Comparison of ENCODE assay signal across 10 mouse cellular contexts in genomic region chr2:152082456-152083285, GRCm38 (mm10). TPM values are rescaled to one million over a fixed set of nuclear protein-coding genes. Genes with fewer than 3 reads are reported as not detected.
DNase-seq lines count a peak whose midpoint lies in the region; ATAC-seq and TF ChIP-seq lines count a peak whose summit lies in the region.
"Had no signal": no experiment of that assay in that cellular context is flagged by ENCODE, and none has a peak within 500 bp of the region (broad histone marks: within the 10 kb centered on the region; RNA-seq: fewer than 3 reads in every experiment).

No protein-coding gene starts in this region.

- no peak for DNase-seq in left cerebral cortex, adult 2 months (ENCODE audit: extremely low spot score in 1 of 2, low spot score in 2 of 2)
- DNase-seq in left cerebral cortex, adult 18-20 months (ENCODE audit: low spot score in 2 of 2), result no peak
- DNase-seq in thymus, postnatal 25 days, result no peak
- no peak for DNase-seq in kidney, adult 18-20 months

- H3K4me2 ChIP-seq in embryonic facial prominence, embryonic 15.5 days (replicated peaks), result peak overlapping the region; percentile 70
- H3K4me2 ChIP-seq in hindbrain, embryonic 16.5 days (ENCODE audit: low read length), result peak overlapping the region; percentile 66
- H3K4me2 ChIP-seq in neural tube, embryonic 12.5 days (replicated peaks), result peak overlapping the region; percentile 78

- H3K9me3 ChIP-seq in embryonic facial prominence, embryonic 15.5 days (replicated peaks), result no peaks in the 10 kb centered on the region
- H3K9me3 ChIP-seq in hindbrain, embryonic 16.5 days (ENCODE audit: control insufficient read depth, low read length), result no peaks in the 10 kb centered on the region
- H3K9me3 ChIP-seq in neural tube, embryonic 12.5 days, result no peaks in the 10 kb centered on the region

- peak overlapping the region; percentile 90 for H3K27ac ChIP-seq in left cerebral cortex, adult 2 months
- H3K27ac ChIP-seq in embryonic facial prominence, embryonic 15.5 days (replicated peaks), result no peak overlapping the region
- peak overlapping the region; percentile 93 for H3K27ac ChIP-seq in hindbrain, embryonic 16.5 days (ENCODE audit: low read depth, low read length)
- peak overlapping the region; percentile 97 for H3K27ac ChIP-seq in neural tube, embryonic 12.5 days

- H3K27me3 ChIP-seq in embryonic facial prominence, embryonic 15.5 days, result peaks cover 66% of the 10 kb centered on the region
- no peaks in the 10 kb centered on the region for H3K27me3 ChIP-seq in hindbrain, embryonic 16.5 days (replicated peaks; ENCODE audit: control insufficient read depth, insufficient read depth, low read length)
- peaks cover 17% of the 10 kb centered on the region for H3K27me3 ChIP-seq in neural tube, embryonic 12.5 days (replicated peaks)

- H3K4me1 ChIP-seq in embryonic facial prominence, embryonic 15.5 days, result peaks cover 14% of the 10 kb centered on the region
- H3K4me1 ChIP-seq in hindbrain, embryonic 16.5 days (ENCODE audit: control insufficient read depth, insufficient read depth, low read depth, low read length), result peaks cover 48% of the 10 kb centered on the region
- peaks cover 66% of the 10 kb centered on the region for H3K4me1 ChIP-seq in neural tube, embryonic 12.5 days

- peak overlapping the region; percentile 62 for H3K4me3 ChIP-seq in left cerebral cortex, adult 2 months
- H3K4me3 ChIP-seq in embryonic facial prominence, embryonic 15.5 days (replicated peaks), result no peak overlapping the region
- H3K4me3 ChIP-seq in hindbrain, embryonic 16.5 days (ENCODE audit: low read length), result peak overlapping the region; percentile 79
- peak overlapping the region; percentile 85 for H3K4me3 ChIP-seq in neural tube, embryonic 12.5 days

- no peak overlapping the region for H3K9ac ChIP-seq in embryonic facial prominence, embryonic 15.5 days
- peak overlapping the region; percentile 91 for H3K9ac ChIP-seq in hindbrain, embryonic 16.5 days (ENCODE audit: low read depth, low read length)
- peak overlapping the region; percentile 99 for H3K9ac ChIP-seq in neural tube, embryonic 12.5 days

- H3K36me3 ChIP-seq in embryonic facial prominence, embryonic 15.5 days, result no peaks in the 10 kb centered on the region
- no peaks in the 10 kb centered on the region for H3K36me3 ChIP-seq in hindbrain, embryonic 16.5 days (ENCODE audit: control insufficient read depth, insufficient read depth, low read length)
- peaks cover 17% of the 10 kb centered on the region for H3K36me3 ChIP-seq in neural tube, embryonic 12.5 days

- intact Hi-C loops in left cerebral cortex, adult 2 months (cut with DNase I), result no loop called here

- WGBS in embryonic facial prominence, embryonic 15.5 days, result 20% methylated on average over 7 of the region's 7 CpGs
- 13% methylated on average over 6 of the region's 7 CpGs for WGBS in hindbrain, embryonic 16.5 days
- WGBS in neural tube, embryonic 12.5 days, result 19% methylated on average over 7 of the region's 7 CpGs

- ATAC-seq in embryonic facial prominence, embryonic 15.5 days (ENCODE audit: insufficient number of reproducible peaks, low FRiP score, low TSS enrichment, low read depth), result no peak
- 0 out of 2 replicates have a peak, but pooled peaks have one; percentile 0 for ATAC-seq in hindbrain, embryonic 16.5 days
- peak; percentile 5 for ATAC-seq in neural tube, embryonic 12.5 days (ENCODE audit: low FRiP score, low read depth)

- TF ChIP-seq CTCF in left cerebral cortex, adult 2 months (IDR thresholded peaks at IDR 0.05), result no peak

RNA-seq across cellular contexts. Expression of gene Scrt2, which starts 1.3 kb away (rescaled TPM):
- total RNA-seq in left cerebral cortex, adult 2 months (2021), result 10 to 100 TPM; 18.7 to 23.9 TPM
- 10 to 100 TPM; 20.5 to 20.7 TPM for total RNA-seq in left cerebral cortex, adult 18-20 months (2021)
- 0.09 TPM in 1 of 2 replicates, not detected in the other for polyA plus RNA-seq in embryonic facial prominence, embryonic 15.5 days (2015; fragmentation: Nextera tagmentation; extraction: Ambion mirVana)
- polyA plus RNA-seq in hindbrain, embryonic 16.5 days (2015; fragmentation: Nextera tagmentation; extraction: Ambion mirVana), result 7.6 and 8.0 TPM in 2 replicates
- polyA plus RNA-seq in neural tube, embryonic 12.5 days (2016; fragmentation: Nextera tagmentation; extraction: Ambion mirVana), result 34.5 and 35.4 TPM in 2 replicates
- total RNA-seq: gastrocnemius, postnatal 10 days; monocyte, adult 5-6 weeks had no signal
- polyA plus RNA-seq: Patski had no signal

RNA-seq across cellular contexts. Expression of gene Srxn1, which starts 22.6 kb away (rescaled TPM):
- 100 to 1,000 TPM in 1 of 2 experiments, 10 to 100 TPM in 1; 98.3 to 114 TPM for total RNA-seq in left cerebral cortex, adult 2 months (2021)
- total RNA-seq in left cerebral cortex, adult 18-20 months (2021), result 100 to 1,000 TPM; 103 to 106 TPM
- polyA plus RNA-seq in embryonic facial prominence, embryonic 15.5 days (2015; fragmentation: Nextera tagmentation; extraction: Ambion mirVana), result 11.0 and 11.5 TPM in 2 replicates
- 28.6 and 32.1 TPM in 2 replicates for polyA plus RNA-seq in hindbrain, embryonic 16.5 days (2015; fragmentation: Nextera tagmentation; extraction: Ambion mirVana)
- polyA plus RNA-seq in neural tube, embryonic 12.5 days (2016; fragmentation: Nextera tagmentation; extraction: Ambion mirVana), result 19.5 and 20.2 TPM in 2 replicates
